Mouse (Mus musculus) common myeloid progenitor, adult 5-6 weeks (primary cell): ENCODE results near the gene Scn1b. TPM values are rescaled to one million over a fixed set of nuclear protein-coding genes. Genes with fewer than 3 reads are reported as not detected.

ENCODE experiments used
- ATAC-seq: replicated peaks from 2 replicates; pipeline ENCODE4 v1.8.0; 2016; ENCODE audit warnings: low read depth, mild to moderate bottlenecking, moderate TSS enrichment, inconsistent platforms; ENCODE audit not compliant: poor library complexity, severe bottlenecking
- total RNA-seq: library from RNA; stranded (forward); fragments of 200-1000, 187-1606 nt; gene quantifications from 2 replicates; pipeline ENCODE4 v1.2.3, GENCODE M21; 2017

The Scn1b gene
- total RNA-seq, 1 experiment from 2014 or later: not detected

DNA sequence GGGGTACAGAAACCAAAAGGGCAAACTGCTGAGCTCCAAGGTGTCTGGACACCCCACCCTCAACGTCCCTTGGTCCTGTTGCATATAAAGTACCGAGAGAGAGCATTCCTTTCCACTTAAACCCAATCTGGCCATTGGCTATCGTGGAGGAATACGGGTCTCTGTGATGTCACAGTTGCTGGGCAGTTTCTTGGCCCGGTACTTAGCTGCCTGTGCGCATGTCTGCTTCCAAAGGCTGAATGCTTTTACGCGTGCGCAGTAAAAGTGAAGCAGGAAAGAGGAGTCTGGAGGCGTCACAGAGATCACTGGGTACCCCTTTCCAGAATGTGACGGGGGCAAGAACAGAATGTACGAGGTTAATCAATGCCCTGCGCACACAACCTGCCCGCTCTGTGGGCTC lies 57.3 kb downstream of the Scn1b start:
- no peak for ATAC-seq

DNA sequence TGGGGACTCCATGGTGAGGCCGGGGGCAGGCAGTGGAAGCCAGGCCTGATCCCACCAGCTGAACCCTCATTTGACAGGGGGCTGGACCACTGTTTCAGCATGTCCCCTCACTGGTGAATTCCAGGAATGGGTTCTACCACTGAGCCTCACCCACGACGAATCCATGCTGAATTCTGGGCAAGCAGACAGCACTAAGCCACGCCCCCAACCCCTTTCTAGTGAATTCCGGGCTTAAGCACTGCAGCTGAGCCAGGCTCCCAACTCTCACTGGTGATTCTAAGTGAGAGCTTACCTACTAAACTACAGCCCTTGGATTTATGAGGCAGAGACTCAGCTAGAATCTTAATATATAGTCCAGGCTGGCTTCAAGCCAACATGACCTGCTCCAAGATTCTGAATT lies 59.0 kb downstream of the Scn1b start:
- ATAC-seq: no peak

Other genes starting within 250 kb of the Scn1b start
- 0.29 and 7.6 TPM in 2 replicates for gene Cd22, start 246.7 kb downstream of the Scn1b start, total RNA-seq
- not detected in 2 replicates for gene Mag, start 212.1 kb downstream of the Scn1b start, total RNA-seq
- not detected in 2 replicates for gene Hamp2, start 202.3 kb downstream of the Scn1b start, total RNA-seq
- gene Hamp, start 183.0 kb downstream of the Scn1b start, total RNA-seq: not detected in 2 replicates
- 130 and 138 TPM in 2 replicates for gene Usf2, start 170.2 kb downstream of the Scn1b start, total RNA-seq
- gene Lsr, start 153.5 kb downstream of the Scn1b start, total RNA-seq: 1.1 TPM in 1 of 2 replicates, not detected in the other
- gene Fam187b, start 153.2 kb downstream of the Scn1b start, total RNA-seq: not detected in 2 replicates
- 216 and 242 TPM in 2 replicates for gene Fxyd5, start 84.5 kb downstream of the Scn1b start, total RNA-seq
- gene Fxyd7, start 75.5 kb downstream of the Scn1b start, total RNA-seq: not detected in 2 replicates
- 2.7 and 4.2 TPM in 2 replicates for gene Fxyd1, start 69.8 kb downstream of the Scn1b start, total RNA-seq
- not detected in 2 replicates for gene Lgi4, start 67.7 kb downstream of the Scn1b start, total RNA-seq
- not detected in 2 replicates for gene Fxyd3, start 50.3 kb downstream of the Scn1b start, total RNA-seq
- 13.4 and 19.9 TPM in 2 replicates for gene Hpn, start 11.7 kb downstream of the Scn1b start, total RNA-seq
- 30.8 and 38.7 TPM in 2 replicates for gene Gramd1a, start 28.9 kb upstream of the Scn1b start, total RNA-seq
- not detected in 2 replicates for gene Scgb2b2, start 163.5 kb upstream of the Scn1b start, total RNA-seq
- not detected in 2 replicates for gene Scgb1b2, start 164.8 kb upstream of the Scn1b start, total RNA-seq
- not detected in 2 replicates for gene Scgb2b3, start 235.1 kb upstream of the Scn1b start, total RNA-seq
- not detected in 2 replicates for gene Scgb1b3, start 248.6 kb upstream of the Scn1b start, total RNA-seq